Mouse (Mus musculus): ENCODE measurements around the gene Ugt1a10.
"Not testable (repeated sequence)": the region's sequence is repeated elsewhere in the genome, so short reads cannot be mapped to it uniquely, and the experiment has no call there.

GRCm38 (mm10) chr1:88098546-88098945 lies 43.4 kb downstream of the Ugt1a10 start:
- TF ChIP-seq CTCF (IDR thresholded peaks at IDR 0.05; ENCODE audit: extremely low read depth, insufficient read length, insufficient replicate concordance, low read depth, low read length); POLR2A (IDR thresholded peaks at IDR 0.05; ENCODE audit: low read depth, low read length): not testable (repeated sequence)

Measured in small intestine, adult 2 months (tissue).